Mouse (Mus musculus) MEL (cell line): ENCODE data around the gene 9030612E09Rik.

Experiments used
- CTCF ChIP-seq, 3 experiments: IDR thresholded peaks in 2 of 3; conservative IDR thresholded peaks in 1 of 3; 2 replicates each; pipeline ENCODE4 v1.5.1; 2011 to 2012; ENCODE audit warnings: low read length in 3 of 3, low read depth in 2 of 3, mild to moderate bottlenecking in 2 of 3, improper control_type of control experiment in 1 of 3, inconsistent platforms in 1 of 3, mixed read lengths in 1 of 3, moderate library complexity in 1 of 3; ENCODE audit not compliant: control insufficient read depth in 1 of 3, insufficient read depth in 1 of 3, poor library complexity in 1 of 3, severe bottlenecking in 1 of 3
- E2F4 ChIP-seq: IDR thresholded peaks from 2 replicates; pipeline ENCODE4 v1.6.1; 2011; ENCODE audit warnings: low read depth, low read length, improper control_type of control experiment, borderline replicate concordance
- GATA1 ChIP-seq: IDR thresholded peaks from 2 replicates; pipeline ENCODE4 v1.6.1; 2011; ENCODE audit warnings: low read depth, low read length, improper control_type of control experiment
- HCFC1 ChIP-seq: IDR thresholded peaks from 2 replicates; pipeline ENCODE4 v1.6.1; 2012; ENCODE audit warnings: low read depth, mild to moderate bottlenecking, inconsistent platforms, low read length, improper control_type of control experiment, moderate library complexity
- JUND ChIP-seq: IDR thresholded peaks from 2 replicates; pipeline ENCODE4 v1.6.1; 2011; ENCODE audit warnings: low read depth, mild to moderate bottlenecking, improper control_type of control experiment, low read length
- MAX ChIP-seq: IDR thresholded peaks from 2 replicates; pipeline ENCODE4 v1.6.1; 2011; ENCODE audit warnings: low read length, improper control_type of control experiment
- NELFE ChIP-seq: IDR thresholded peaks from 2 replicates; pipeline ENCODE4 v1.6.1; 2011; ENCODE audit warnings: low read depth, low read length, improper control_type of control experiment
- POLR2A ChIP-seq, 2 experiments: IDR thresholded peaks; 2 replicates each; pipeline ENCODE4 v1.6.1; 2011 to 2012; ENCODE audit warnings: low read length in 2 of 2, mild to moderate bottlenecking in 2 of 2, control low read depth in 1 of 2, improper control_type of control experiment in 1 of 2, low read depth in 1 of 2, moderate library complexity in 1 of 2; ENCODE audit not compliant: control insufficient read depth in 1 of 2, insufficient read depth in 1 of 2, poor library complexity in 1 of 2
- RCOR1 ChIP-seq: IDR thresholded peaks from 2 replicates; pipeline ENCODE4 v1.6.1; 2012; ENCODE audit warnings: low read depth, mild to moderate bottlenecking, inconsistent platforms, low read length, improper control_type of control experiment
- ZC3H11A ChIP-seq: IDR thresholded peaks from 2 replicates; pipeline ENCODE4 v1.6.1; 2012; ENCODE audit warnings: low read depth, mild to moderate bottlenecking, inconsistent platforms, low read length, improper control_type of control experiment
- ZNF384 ChIP-seq: IDR thresholded peaks from 2 replicates; pipeline ENCODE4 v1.6.1; 2012; ENCODE audit warnings: low read depth, mild to moderate bottlenecking, inconsistent platforms, low read length, improper control_type of control experiment

- TF ChIP-seq POLR2A (IDR thresholded peaks at IDR 0.05; ENCODE audit: control insufficient read depth in 1 of 2, insufficient read depth in 1 of 2, low read depth in 1 of 2, low read length in 2 of 2, poor library complexity in 1 of 2), result no peak
- no peak for TF ChIP-seq JUND
- no peak for TF ChIP-seq ZC3H11A
- TF ChIP-seq RCOR1, result no peak
- TF ChIP-seq CTCF (IDR thresholded peaks at IDR 0.05 in 2 of 3, conservative IDR thresholded peaks at IDR 0.05 in 1 of 3; ENCODE audit: control insufficient read depth in 1 of 3, insufficient read depth in 1 of 3, low read depth in 2 of 3, low read length in 3 of 3, poor library complexity in 1 of 3, severe bottlenecking in 1 of 3), result no peak
- no peak for TF ChIP-seq NELFE
- no peak for TF ChIP-seq E2F4
- TF ChIP-seq GATA1, result no peak
- TF ChIP-seq HCFC1, result no peak
- no peak for TF ChIP-seq MAX
- no peak for TF ChIP-seq ZNF384
These were observed 5.7 kb upstream of the 9030612E09Rik start for GRCm38 (mm10) chr10:43168847-43169246.
